Mouse (Mus musculus): Measurements from ENCODE around the gene Slc38a7.

DNA sequence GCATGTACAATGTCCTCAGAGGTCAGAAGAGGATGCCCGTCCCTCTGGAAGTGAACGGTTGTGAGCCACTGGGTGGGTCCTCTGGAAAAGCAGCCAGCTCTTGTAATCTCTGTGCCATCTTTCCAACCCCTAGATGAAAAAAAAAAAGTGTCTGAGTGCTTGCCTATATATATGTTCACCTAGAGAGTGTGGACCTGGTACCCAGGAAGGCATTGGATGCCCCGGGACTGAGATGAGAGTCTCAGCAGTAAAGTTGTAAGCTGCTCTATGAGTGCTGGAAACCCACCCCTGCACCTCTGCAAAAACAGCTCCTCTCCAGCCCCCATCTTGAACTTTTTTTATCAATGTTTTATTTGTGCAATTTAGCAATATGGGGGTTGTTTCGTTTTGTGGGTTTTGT lies 44.7 kb downstream of the Slc38a7 start:
- TF ChIP-seq GATA1 (IDR thresholded peaks at IDR 0.05; ENCODE audit: low read length) (no peak), TAL1 (IDR thresholded peaks at IDR 0.05; ENCODE audit: low read length) (no peak)

Measured in erythroblast, embryonic 14.5 days (primary cell).